Mouse (Mus musculus) stomach, postnatal 0 days (tissue): ENCODE data around the gene Ccl4. TPM values are rescaled to one million over a fixed set of nuclear protein-coding genes. Genes with fewer than 3 reads are reported as not detected.
A peak's percentile ranks its signal among the peaks of the same experiment; 100 is the strongest.

Experiments used
- ATAC-seq: fragments of 200-750 bp; cut with Nextera tagmentation; 2 replicates; pipeline ENCODE4 v1.8.0; 2017; ENCODE audit not compliant: low FRiP score, low TSS enrichment
- DNase-seq: peaks from one replicate; pipeline ENCODE4 v3.0.0-alpha.2; 2016; ENCODE audit warnings: low spot score
- H3K27ac ChIP-seq: fragments of 300-500 bp; sonication (generic); replicated peaks from 2 replicates; pipeline ENCODE4 v1.5.1; 2014; ENCODE audit warnings: mild to moderate bottlenecking, control low read depth
- H3K27me3 ChIP-seq: fragments of 300-500 bp; sonication (generic); 2 replicates; pipeline ENCODE4 v1.6.1; 2014; ENCODE audit warnings: low read length; ENCODE audit not compliant: control insufficient read depth, insufficient read depth
- H3K36me3 ChIP-seq: fragments of 300-500 bp; sonication (generic); 2 replicates; pipeline ENCODE4 v1.6.1; 2014; ENCODE audit warnings: low read length, mixed read lengths; ENCODE audit not compliant: control insufficient read depth, insufficient read depth
- H3K4me1 ChIP-seq: fragments of 300-500 bp; sonication (generic); replicated peaks from 2 replicates; pipeline ENCODE4 v1.6.1; 2014; ENCODE audit warnings: antibody characterized with exemption; ENCODE audit not compliant: control insufficient read depth, insufficient read depth
- H3K4me2 ChIP-seq: fragments of 300-500 bp; sonication (generic); replicated peaks from 2 replicates; pipeline ENCODE4 v1.6.1; 2014; ENCODE audit warnings: low read depth, mild to moderate bottlenecking, control low read depth, moderate library complexity
- H3K4me3 ChIP-seq: fragments of 300-500 bp; sonication (generic); 2 replicates; pipeline ENCODE4 v1.5.1; 2014; ENCODE audit warnings: low read depth, low read length, control low read depth
- H3K9ac ChIP-seq: fragments of 300-500 bp; sonication (generic); 2 replicates; pipeline ENCODE4 v1.6.1; 2014; ENCODE audit warnings: mild to moderate bottlenecking, low read length, control low read depth, mixed read lengths
- H3K9me3 ChIP-seq: fragments of 300-500 bp; sonication (generic); 2 replicates; pipeline ENCODE4 v1.6.1; 2016; ENCODE audit warnings: low read length; ENCODE audit not compliant: control insufficient read depth
- CTCF ChIP-seq: IDR thresholded peaks from 2 replicates; pipeline ENCODE4 v1.5.1; 2016; ENCODE audit warnings: antibody characterized with exemption, low read depth, mild to moderate bottlenecking, moderate library complexity
- EP300 ChIP-seq: optimal IDR thresholded peaks from 2 replicates; pipeline ENCODE3; 2016; ENCODE audit warnings: antibody characterized with exemption
- WGBS: fragments of 180-500 bp; shearing (Covaris S2); extraction: QIAGEN DNeasy Blood & Tissue Kit; methylation state at CpG from one replicate; pipeline ENCODE4 v1.1.7; 2014; 5-methylcytosine and 5-hydroxymethylcytosine counted together
- polyA plus RNA-seq: library from polyadenylated mRNA; unstranded; fragments of >200 nt; fragmentation: Nextera tagmentation; extraction: Ambion mirVana; gene quantifications from 2 replicates; pipeline ENCODE4 v1.2.1, GENCODE M21; 2015

Gene Ccl4
- polyA plus RNA-seq, 1 experiment from 2014 or later = 0.25 TPM

- H3K27me3 ChIP-seq = no peaks in the 10 kb centered on the region
- H3K36me3 ChIP-seq = no peaks in the 10 kb centered on the region
- DNase-seq (no peak), ATAC-seq (peak; percentile 35; the same call in 1 of the 2 replicates)
- no peaks in the 10 kb centered on the region for H3K4me1 ChIP-seq
- H3K4me2 ChIP-seq = no peak within 1 kb of the TSS
- H3K27ac ChIP-seq = no peak within 1 kb of the TSS
- no peak for TF ChIP-seq EP300
- TF ChIP-seq CTCF = no peak
- no peaks in the 10 kb centered on the region for H3K9me3 ChIP-seq
- WGBS = 71% methylated on average over 8 of the region's 8 CpGs
- no peak within 1 kb of the TSS for H3K9ac ChIP-seq
- no peak within 1 kb of the TSS for H3K4me3 ChIP-seq
Measured at GRCm38 (mm10) chr11:83649305-83649841, 13.0 kb upstream of the Ccl4 start, which contains the start of gene Ccl3. TSS of gene Ccl3 (minus strand) at chr11:83649355.

GRCm38 (mm10) chr11:83654606-83655005, 7.8 kb upstream of the Ccl4 start:
- H3K36me3 ChIP-seq = no peaks in the 10 kb centered on the region
- no peak overlapping the region for H3K9ac ChIP-seq
- H3K9me3 ChIP-seq = no peaks in the 10 kb centered on the region
- TF ChIP-seq CTCF (no peak), EP300 (no peak)
- no peak for DNase-seq
- H3K4me3 ChIP-seq = no peak overlapping the region
- WGBS = 89% methylated on average over 8 of the region's 8 CpGs
- no peaks in the 10 kb centered on the region for H3K27me3 ChIP-seq
- no peaks in the 10 kb centered on the region for H3K4me1 ChIP-seq
- H3K27ac ChIP-seq = no peak overlapping the region
- H3K4me2 ChIP-seq = no peak overlapping the region
- ATAC-seq = no peak

- Histone ChIP-seq H3K4me1 (no peaks in the 10 kb centered on the region), H3K27ac (no peak overlapping the region), H3K27me3 (no peaks in the 10 kb centered on the region), H3K36me3 (no peaks in the 10 kb centered on the region), H3K9ac (no peak overlapping the region), H3K4me2 (no peak overlapping the region), H3K4me3 (no peak overlapping the region), H3K9me3 (no peaks in the 10 kb centered on the region)
- 78% methylated on average over 3 of the region's 3 CpGs for WGBS
- TF ChIP-seq EP300 = no peak
- TF ChIP-seq CTCF = no peak
- ATAC-seq (no peak), DNase-seq (no peak)
Measured at GRCm38 (mm10) chr11:83657508-83657907, 4.9 kb upstream of the Ccl4 start.

- TF ChIP-seq EP300 (no peak), CTCF (no peak)
- H3K36me3 ChIP-seq = no peaks in the 10 kb centered on the region
- H3K27me3 ChIP-seq = no peaks in the 10 kb centered on the region
- no peak for DNase-seq
- no peak overlapping the region for H3K9ac ChIP-seq
- WGBS = 68% methylated on average over 6 of the region's 6 CpGs
- H3K27ac ChIP-seq = no peak overlapping the region
- H3K9me3 ChIP-seq = no peaks in the 10 kb centered on the region
- no peak overlapping the region for H3K4me3 ChIP-seq
- H3K4me1 ChIP-seq = no peaks in the 10 kb centered on the region
- no peak for ATAC-seq
- H3K4me2 ChIP-seq = no peak overlapping the region
Measured at GRCm38 (mm10) chr11:83658797-83659196, 3.6 kb upstream of the Ccl4 start.

GRCm38 (mm10) chr11:83663532-83663931, 1.1 kb downstream of the Ccl4 start:
- Histone ChIP-seq H3K4me2 (no peak overlapping the region), H3K36me3 (no peaks in the 10 kb centered on the region), H3K9me3 (no peaks in the 10 kb centered on the region), H3K27ac (no peak overlapping the region), H3K9ac (no peak overlapping the region), H3K4me1 (no peaks in the 10 kb centered on the region), H3K27me3 (no peaks in the 10 kb centered on the region), H3K4me3 (no peak overlapping the region)
- TF ChIP-seq EP300 (no peak), CTCF (no peak)
- ATAC-seq (no peak), DNase-seq (no peak)
- 50% methylated on average over 5 of the region's 5 CpGs for WGBS

- Histone ChIP-seq H3K4me1 (no peaks in the 10 kb centered on the region), H3K27me3 (no peaks in the 10 kb centered on the region), H3K36me3 (no peaks in the 10 kb centered on the region), H3K27ac (no peak overlapping the region), H3K4me3 (no peak overlapping the region), H3K9me3 (no peaks in the 10 kb centered on the region), H3K9ac (no peak overlapping the region), H3K4me2 (no peak overlapping the region)
- no peak for DNase-seq
- ATAC-seq = no peak
- TF ChIP-seq EP300 (no peak), CTCF (no peak)
Measured at GRCm38 (mm10) chr11:83671743-83672142, 9.4 kb downstream of the Ccl4 start.
